Mouse (Mus musculus): ENCODE results near the gene Sft2d1.

DNA sequence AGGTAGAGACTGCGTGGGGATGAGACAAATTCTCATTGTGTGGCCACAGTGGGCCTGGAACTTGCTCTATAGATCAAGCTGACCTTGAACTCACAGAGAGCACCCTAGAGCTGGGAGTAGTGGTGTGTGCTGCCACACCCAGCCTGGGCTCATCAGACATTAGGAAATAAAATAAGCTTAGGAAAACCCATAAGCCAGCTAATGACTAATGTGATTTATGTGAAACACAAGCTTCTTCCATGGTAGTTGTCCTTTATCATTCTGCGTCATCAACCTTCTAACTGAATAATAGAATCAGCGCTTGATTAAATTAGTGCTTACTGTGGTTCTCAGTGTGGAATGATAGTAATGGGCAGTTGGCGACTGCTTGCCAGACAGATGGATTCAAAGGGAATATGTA lies 23.9 kb upstream of the Sft2d1 start:
- TF ChIP-seq POLR2A (IDR thresholded peaks at IDR 0.05; ENCODE audit: low read depth, low read length) (no peak), CTCF (IDR thresholded peaks at IDR 0.05; ENCODE audit: extremely low read depth, insufficient read length, insufficient replicate concordance, low read depth, low read length) (no peak)

Measured in small intestine, adult 2 months (tissue).